Mouse (Mus musculus): ENCODE data around the gene Chn1. TPM values are rescaled to one million over a fixed set of nuclear protein-coding genes. Genes with fewer than 3 reads are reported as not detected.

Gene Chn1
- polyA plus RNA-seq, 1 experiment from 2014 or later: 38.9 TPM

DNA sequence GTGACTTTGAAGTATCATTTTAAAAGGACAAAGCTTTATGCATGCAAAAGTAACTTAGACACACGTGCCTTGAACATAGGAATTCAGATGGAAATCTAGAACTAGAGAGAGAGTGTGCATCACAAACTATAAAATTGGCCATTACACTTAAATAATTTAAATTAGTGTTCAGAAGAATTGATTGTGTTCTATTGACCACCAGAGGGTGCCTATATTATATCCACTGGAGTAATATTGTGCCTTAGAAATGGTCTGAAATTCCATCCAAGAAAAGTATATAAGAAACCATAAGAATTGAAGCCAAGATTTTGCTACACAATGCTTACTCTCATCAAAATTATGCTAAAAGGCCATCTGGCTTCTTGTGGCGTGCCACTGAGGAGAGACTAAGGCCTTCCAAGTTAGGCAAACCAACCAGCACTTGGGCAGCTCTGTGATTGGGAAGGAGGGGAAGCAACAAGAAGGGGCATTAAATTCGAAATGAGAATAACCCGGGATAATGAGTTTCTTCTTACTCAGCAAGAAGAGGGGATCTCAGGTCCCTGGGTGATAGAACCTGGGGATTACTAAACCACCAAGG, 4.0 kb upstream of the Chn1 start:
- peaks cover 8% of the 10 kb centered on the region; the same call in 1 of the 2 replicates for H3K27me3 ChIP-seq (ENCODE audit: low read depth, poor library complexity, severe bottlenecking)
- 81% methylated on average over 4 of the region's 4 CpGs for WGBS
- no peak for DNase-seq (ENCODE audit: low spot score)
- H3K4me1 ChIP-seq: peaks cover 18% of the 10 kb centered on the region
- H3K36me3 ChIP-seq: no peaks in the 10 kb centered on the region
- no peaks in the 10 kb centered on the region for H3K9me3 ChIP-seq (replicated peaks)
- H3K4me3 ChIP-seq: no peak overlapping the region
- H3K27ac ChIP-seq (replicated peaks): no peak overlapping the region

DNA sequence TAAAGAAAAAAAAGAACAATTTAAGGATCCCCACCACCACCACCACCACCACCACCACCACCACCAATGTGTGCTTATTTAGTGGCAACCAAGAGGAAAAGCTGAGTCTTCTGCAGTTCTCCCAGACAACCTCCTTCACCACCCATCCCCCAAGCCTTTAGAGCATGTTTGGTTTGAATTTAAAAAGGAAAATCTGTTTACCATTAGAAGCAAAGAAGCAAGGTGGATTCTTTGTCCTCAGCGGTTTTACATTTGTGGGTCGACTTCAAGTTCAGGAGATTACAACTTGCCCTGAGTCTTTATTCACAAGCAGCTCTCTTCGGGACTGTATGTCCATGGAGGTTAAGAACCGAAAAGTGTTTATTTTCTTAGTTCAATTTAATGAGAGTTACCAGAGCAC, 1.8 kb upstream of the Chn1 start:
- no peak for DNase-seq (ENCODE audit: low spot score)
- Histone ChIP-seq H3K27ac (replicated peaks) (no peak overlapping the region), H3K4me3 (no peak overlapping the region), H3K27me3 (ENCODE audit: low read depth, poor library complexity, severe bottlenecking) (peaks cover 8% of the 10 kb centered on the region; the same call in 1 of the 2 replicates), H3K4me1 (peaks cover 38% of the 10 kb centered on the region), H3K36me3 (no peaks in the 10 kb centered on the region), H3K9me3 (replicated peaks) (no peaks in the 10 kb centered on the region)
- 29% methylated on average over 4 of the region's 4 CpGs for WGBS

DNA sequence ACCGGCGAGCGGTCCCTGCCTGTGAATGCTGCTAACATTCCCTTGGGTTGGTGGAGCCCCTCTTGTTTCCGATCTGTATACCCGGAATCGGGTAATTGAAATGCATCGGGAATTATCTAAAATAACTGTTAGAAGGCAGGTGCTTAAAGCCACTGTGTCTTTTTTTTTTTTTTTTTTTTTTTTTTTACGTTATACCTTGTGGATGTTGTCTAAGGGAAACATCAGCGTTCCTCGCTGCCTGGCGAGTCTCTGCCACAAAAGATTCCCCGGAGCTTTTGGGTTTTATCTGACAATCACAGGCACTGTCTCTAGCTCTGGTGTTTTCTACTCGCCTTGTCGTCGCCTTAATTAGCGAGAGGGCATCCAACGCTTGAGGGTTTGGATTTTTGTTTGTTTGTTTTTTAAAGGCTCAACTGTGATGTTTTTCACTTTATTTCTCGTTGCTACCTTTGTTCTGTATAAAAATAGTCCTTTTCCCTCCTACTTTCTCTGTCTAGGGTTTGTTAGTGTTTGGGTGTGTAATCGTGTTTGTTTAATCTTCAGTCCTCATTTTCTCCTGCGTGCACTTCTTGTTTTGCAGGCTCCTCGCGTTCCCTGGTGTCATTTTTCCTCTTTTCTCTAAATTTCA, 651 bp upstream of the Chn1 start:
- peak overlapping the region; percentile 75 for H3K4me3 ChIP-seq
- DNase-seq (ENCODE audit: low spot score): no peak
- 0% methylated on average over 22 of the region's 22 CpGs for WGBS

GRCm38 (mm10) chr2:73772945-73773344, 2.2 kb downstream of the Chn1 start:
- peak overlapping the region; percentile 75; the same call in 1 of the 2 replicates for H3K4me3 ChIP-seq
- no peaks in the 10 kb centered on the region for H3K9me3 ChIP-seq (replicated peaks)
- H3K27ac ChIP-seq (replicated peaks): no peak overlapping the region
- peaks cover 8% of the 10 kb centered on the region; the same call in 1 of the 2 replicates for H3K27me3 ChIP-seq (ENCODE audit: low read depth, poor library complexity, severe bottlenecking)
- peaks cover 39% of the 10 kb centered on the region for H3K4me1 ChIP-seq
- H3K36me3 ChIP-seq: no peaks in the 10 kb centered on the region; the same call in 1 of the 2 replicates
- 21% methylated on average over 1 of the region's 1 CpGs for WGBS
- no peak for DNase-seq (ENCODE audit: low spot score)

More for the DNA sequence above, 651 bp upstream of the Chn1 start:
- Histone ChIP-seq H3K36me3 (no peaks in the 10 kb centered on the region; the same call in 1 of the 2 replicates), H3K27ac (replicated peaks) (peak overlapping the region; percentile 98), H3K4me1 (peaks cover 39% of the 10 kb centered on the region), H3K9me3 (replicated peaks) (no peaks in the 10 kb centered on the region), H3K27me3 (ENCODE audit: low read depth, poor library complexity, severe bottlenecking) (peaks cover 8% of the 10 kb centered on the region; the same call in 1 of the 2 replicates)

GRCm38 (mm10) chr2:73768669-73769068, 6.5 kb downstream of the Chn1 start:
- no peaks in the 10 kb centered on the region for H3K27me3 ChIP-seq (ENCODE audit: low read depth, poor library complexity, severe bottlenecking)
- H3K9me3 ChIP-seq (replicated peaks): no peaks in the 10 kb centered on the region
- 77% methylated on average over 4 of the region's 4 CpGs for WGBS
- no peak for DNase-seq (ENCODE audit: low spot score)
- H3K36me3 ChIP-seq: no peaks in the 10 kb centered on the region; the same call in 1 of the 2 replicates
- H3K27ac ChIP-seq (replicated peaks): no peak overlapping the region
- peaks cover 20% of the 10 kb centered on the region for H3K4me1 ChIP-seq
- no peak overlapping the region for H3K4me3 ChIP-seq

- Histone ChIP-seq H3K27ac (replicated peaks) (no peak overlapping the region), H3K4me1 (0 out of 2 replicates have a peak, but pooled peaks cover 3% of the 10 kb centered on the region), H3K9me3 (replicated peaks) (no peaks in the 10 kb centered on the region), H3K4me3 (no peak overlapping the region), H3K36me3 (peaks cover 19% of the 10 kb centered on the region), H3K27me3 (ENCODE audit: low read depth, poor library complexity, severe bottlenecking) (no peaks in the 10 kb centered on the region)
- no peak for DNase-seq (ENCODE audit: low spot score)
- WGBS: 87% methylated on average over 3 of the region's 3 CpGs
These were observed 11.6 kb downstream of the Chn1 start for GRCm38 (mm10) chr2:73763541-73763940.

- no peak for DNase-seq (ENCODE audit: low spot score)
- Histone ChIP-seq H3K27me3 (ENCODE audit: low read depth, poor library complexity, severe bottlenecking) (no peaks in the 10 kb centered on the region), H3K4me1 (0 out of 2 replicates have a peak, but pooled peaks cover 3% of the 10 kb centered on the region), H3K9me3 (replicated peaks) (peaks cover 22% of the 10 kb centered on the region), H3K27ac (replicated peaks) (no peak overlapping the region), H3K4me3 (no peak overlapping the region), H3K36me3 (peaks cover 46% of the 10 kb centered on the region)
- WGBS: 94% methylated on average over 7 of the region's 7 CpGs
These were observed 15.2 kb downstream of the Chn1 start for GRCm38 (mm10) chr2:73759899-73760298.

GRCm38 (mm10) chr2:73759027-73759426, 16.1 kb downstream of the Chn1 start:
- 91% methylated on average over 5 of the region's 5 CpGs for WGBS
- peaks cover 24% of the 10 kb centered on the region for H3K9me3 ChIP-seq (replicated peaks)
- H3K27me3 ChIP-seq (ENCODE audit: low read depth, poor library complexity, severe bottlenecking): no peaks in the 10 kb centered on the region
- DNase-seq (ENCODE audit: low spot score): no peak
- no peak overlapping the region for H3K27ac ChIP-seq (replicated peaks)
- no peak overlapping the region for H3K4me3 ChIP-seq
- no peaks in the 10 kb centered on the region for H3K4me1 ChIP-seq
- H3K36me3 ChIP-seq: peaks cover 49% of the 10 kb centered on the region

GRCm38 (mm10) chr2:73747297-73747696, 27.8 kb downstream of the Chn1 start:
- Histone ChIP-seq H3K4me1 (no peaks in the 10 kb centered on the region), H3K27ac (replicated peaks) (no peak overlapping the region), H3K4me3 (no peak overlapping the region), H3K9me3 (replicated peaks) (0 out of 2 replicates have a peak, but pooled peaks cover 5% of the 10 kb centered on the region), H3K36me3 (peaks cover 7% of the 10 kb centered on the region), H3K27me3 (ENCODE audit: low read depth, poor library complexity, severe bottlenecking) (no peaks in the 10 kb centered on the region)
- WGBS: 81% methylated on average over 1 of the region's 1 CpGs
- DNase-seq (ENCODE audit: low spot score): no peak

- no peak overlapping the region for H3K27ac ChIP-seq (replicated peaks)
- H3K27me3 ChIP-seq (ENCODE audit: low read depth, poor library complexity, severe bottlenecking): no peaks in the 10 kb centered on the region
- no peaks in the 10 kb centered on the region for H3K4me1 ChIP-seq
- peaks cover 7% of the 10 kb centered on the region for H3K36me3 ChIP-seq
- 0 out of 2 replicates have a peak, but pooled peaks cover 5% of the 10 kb centered on the region for H3K9me3 ChIP-seq (replicated peaks)
- WGBS: 94% methylated on average over 1 of the region's 1 CpGs
- H3K4me3 ChIP-seq: no peak overlapping the region
- DNase-seq (ENCODE audit: low spot score): no peak
These were observed 28.8 kb downstream of the Chn1 start for GRCm38 (mm10) chr2:73746375-73746770.

DNA sequence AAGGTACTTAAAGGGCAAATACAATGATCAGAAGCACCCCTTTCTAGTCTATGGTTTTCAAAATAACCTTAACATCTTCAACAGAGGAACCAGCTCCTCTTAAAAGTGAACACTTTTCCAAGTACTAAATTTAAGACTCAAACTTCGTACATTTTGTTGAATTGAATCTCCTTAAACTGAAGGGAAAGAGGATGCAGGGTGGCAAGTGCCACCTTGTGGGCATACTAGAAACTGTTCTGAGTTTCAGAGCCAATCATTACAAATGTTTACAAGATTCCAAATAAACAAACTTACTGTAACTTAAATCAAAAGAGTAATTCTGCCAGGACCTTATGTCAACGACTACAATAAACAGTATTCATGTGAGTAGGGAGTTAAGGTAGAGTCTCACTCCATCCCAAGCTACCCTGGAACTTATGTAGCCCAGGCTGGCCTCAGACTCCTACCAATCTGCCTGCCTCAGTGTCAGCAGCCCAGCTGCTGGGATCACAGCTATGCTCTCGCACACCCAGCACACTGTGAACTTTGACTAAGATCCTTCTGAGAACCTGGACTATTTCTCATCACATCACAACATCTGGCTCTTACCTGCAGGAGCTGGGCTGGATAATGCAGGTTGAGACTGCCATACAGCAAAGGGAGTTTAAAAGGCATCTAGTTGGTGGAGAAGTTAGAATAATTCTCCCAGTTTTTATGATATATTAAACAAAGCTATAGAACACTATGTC, 29.3 kb downstream of the Chn1 start:
- WGBS: 82% methylated on average over 3 of the region's 3 CpGs
- no peak overlapping the region for H3K4me3 ChIP-seq
- 0 out of 2 replicates have a peak, but pooled peaks cover 5% of the 10 kb centered on the region for H3K9me3 ChIP-seq (replicated peaks)
- no peak for DNase-seq (ENCODE audit: low spot score)
- no peaks in the 10 kb centered on the region for H3K27me3 ChIP-seq (ENCODE audit: low read depth, poor library complexity, severe bottlenecking)
- H3K36me3 ChIP-seq: peaks cover 7% of the 10 kb centered on the region
- no peak overlapping the region for H3K27ac ChIP-seq (replicated peaks)
- no peaks in the 10 kb centered on the region for H3K4me1 ChIP-seq

DNA sequence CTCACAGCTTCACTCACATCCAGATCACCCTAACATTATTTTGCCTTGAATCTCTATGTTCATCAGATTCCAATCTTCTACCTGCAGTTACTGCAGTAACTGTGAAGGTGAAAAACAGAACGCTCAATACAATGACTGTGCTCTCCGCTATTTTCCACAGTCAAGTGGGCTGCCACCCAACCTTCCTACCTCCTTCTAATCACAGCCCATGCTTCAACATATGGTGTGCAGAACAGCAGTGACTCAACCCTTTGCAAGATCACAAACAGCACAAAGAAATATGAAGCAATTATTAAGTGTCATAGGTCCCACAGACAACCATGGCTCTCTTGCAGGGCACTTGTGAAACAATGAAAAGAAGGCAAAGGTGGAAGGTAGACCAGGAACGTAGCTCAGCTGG, 33.9 kb downstream of the Chn1 start:
- H3K36me3 ChIP-seq: no peaks in the 10 kb centered on the region
- DNase-seq (ENCODE audit: low spot score): no peak
- no peak overlapping the region for H3K4me3 ChIP-seq
- no peak overlapping the region for H3K27ac ChIP-seq (replicated peaks)
- H3K9me3 ChIP-seq (replicated peaks): no peaks in the 10 kb centered on the region
- H3K27me3 ChIP-seq (ENCODE audit: low read depth, poor library complexity, severe bottlenecking): no peaks in the 10 kb centered on the region
- peaks cover 5% of the 10 kb centered on the region; the same call in 1 of the 2 replicates for H3K4me1 ChIP-seq
- 96% methylated on average over 3 of the region's 3 CpGs for WGBS

DNA sequence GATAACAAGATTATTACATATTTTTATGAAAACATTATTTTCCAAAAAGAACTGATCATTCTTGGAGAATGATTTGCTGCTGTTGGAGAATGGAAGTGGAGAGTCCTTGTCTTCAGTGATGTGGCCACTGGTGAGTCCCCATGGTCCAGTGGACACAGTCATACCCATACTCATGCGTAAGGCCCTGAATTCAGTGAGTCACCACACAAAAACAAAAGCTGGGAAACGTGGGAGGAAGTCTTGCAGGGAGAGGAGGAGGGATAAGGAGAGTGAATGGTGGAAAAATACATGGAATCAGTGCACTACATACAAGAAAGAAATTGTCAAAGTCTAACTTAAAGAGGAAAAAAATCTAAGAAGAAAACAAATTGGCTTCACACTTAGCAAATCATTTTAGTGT, 47.3 kb downstream of the Chn1 start:
- Histone ChIP-seq H3K27ac (replicated peaks) (no peak overlapping the region), H3K4me1 (peaks cover 19% of the 10 kb centered on the region), H3K36me3 (no peaks in the 10 kb centered on the region; the same call in 1 of the 2 replicates), H3K4me3 (no peak overlapping the region), H3K27me3 (ENCODE audit: low read depth, poor library complexity, severe bottlenecking) (no peaks in the 10 kb centered on the region), H3K9me3 (replicated peaks) (no peaks in the 10 kb centered on the region)
- 70% methylated on average over 2 of the region's 2 CpGs for WGBS
- DNase-seq (ENCODE audit: low spot score): no peak

All from midbrain, embryonic 10.5 days (tissue).